8 mouse cellular contexts compared by ENCODE assay signal in the genomic region with DNA sequence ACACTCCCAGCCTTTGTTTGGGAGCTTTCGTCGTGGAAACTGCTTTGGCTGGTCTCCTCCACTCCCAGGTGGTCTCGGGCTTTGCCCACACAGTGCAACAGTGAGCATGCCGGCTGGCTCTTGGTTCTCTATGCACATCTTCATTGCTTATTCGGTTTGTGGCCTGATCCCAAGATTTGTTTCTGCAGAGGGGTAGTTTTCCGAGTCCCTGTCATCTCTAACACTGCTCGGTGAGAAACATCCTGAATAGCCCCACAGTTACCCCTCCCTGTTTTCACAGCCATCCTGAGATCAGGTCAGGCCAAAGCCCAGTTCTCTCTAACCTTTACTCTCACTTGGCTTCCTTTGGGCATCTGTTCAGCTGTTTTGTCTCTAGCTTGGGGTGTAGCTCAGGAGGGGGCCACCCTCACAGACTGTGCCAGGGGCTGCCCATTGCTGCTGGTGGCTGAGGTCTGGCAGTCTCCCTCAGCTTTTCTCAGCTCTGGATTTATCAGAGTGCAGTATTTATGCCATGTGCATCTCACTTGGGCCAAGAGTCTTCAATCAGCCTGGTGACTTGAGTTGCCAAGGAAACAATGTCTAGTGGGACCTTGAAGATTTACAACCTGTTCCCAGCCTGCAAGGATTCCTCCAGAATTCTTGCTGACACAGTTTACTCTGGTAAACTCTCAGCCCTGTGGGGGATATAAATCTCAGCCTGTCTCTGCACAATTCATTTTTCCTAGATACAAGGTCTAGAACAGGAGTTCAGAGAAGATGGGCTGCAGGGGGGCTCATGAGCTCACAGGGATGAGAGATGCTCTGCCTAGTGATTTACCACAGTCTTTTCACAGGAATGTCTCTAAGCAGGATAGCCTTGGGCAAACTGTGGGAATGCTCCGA.
A peak's percentile ranks its signal among the peaks of the same experiment; 100 is the strongest.
DNase-seq lines count a peak whose midpoint lies in the region; ATAC-seq and TF ChIP-seq lines count a peak whose summit lies in the region.

No protein-coding gene starts in this region.

- WGBS in intestine, embryonic 14.5 days = 20% methylated on average over 8 of the region's 8 CpGs
- WGBS in intestine, postnatal 0 days = 33% methylated on average over 8 of the region's 8 CpGs
- WGBS in hindbrain, embryonic 12.5 days = 40% methylated on average over 8 of the region's 8 CpGs
- 52% methylated on average over 8 of the region's 8 CpGs for WGBS in heart, embryonic 11.5 days (ENCODE audit: insufficient replicate concordance)

- H3K9ac ChIP-seq in intestine, embryonic 14.5 days (ENCODE audit: low read length) = no peak overlapping the region
- H3K9ac ChIP-seq in intestine, postnatal 0 days (ENCODE audit: low read depth, low read length) = no peak overlapping the region
- no peak overlapping the region for H3K9ac ChIP-seq in hindbrain, embryonic 12.5 days
- no peak overlapping the region for H3K9ac ChIP-seq in heart, embryonic 11.5 days (ENCODE audit: low read depth, low read length)

- intact Hi-C loops in left cerebral cortex, postnatal 25 days (cut with DNase I) = no loop called here

- peak overlapping the region; percentile 6; the same call in 1 of the 2 replicates for H3K4me2 ChIP-seq in intestine, embryonic 14.5 days (ENCODE audit: low read length)
- no peak overlapping the region for H3K4me2 ChIP-seq in intestine, postnatal 0 days (replicated peaks; ENCODE audit: low read depth)
- H3K4me2 ChIP-seq in hindbrain, embryonic 12.5 days (replicated peaks) = no peak overlapping the region
- H3K4me2 ChIP-seq in heart, embryonic 11.5 days = no peak overlapping the region

- H3K4me1 ChIP-seq in intestine, embryonic 14.5 days (replicated peaks; ENCODE audit: control insufficient read depth, insufficient read depth, low read length) = peaks cover 32% of the 10 kb centered on the region
- no peaks in the 10 kb centered on the region; the same call in 1 of the 2 replicates for H3K4me1 ChIP-seq in intestine, postnatal 0 days (replicated peaks; ENCODE audit: control insufficient read depth, insufficient read depth, low read length)
- H3K4me1 ChIP-seq in hindbrain, embryonic 12.5 days = peaks cover 26% of the 10 kb centered on the region
- no peaks in the 10 kb centered on the region for H3K4me1 ChIP-seq in heart, embryonic 11.5 days (ENCODE audit: control insufficient read depth, insufficient read depth, low read length)

- H3K27me3 ChIP-seq in intestine, embryonic 14.5 days (replicated peaks; ENCODE audit: control insufficient read depth, insufficient read depth, low read length) = no peaks in the 10 kb centered on the region
- no peaks in the 10 kb centered on the region for H3K27me3 ChIP-seq in intestine, postnatal 0 days (replicated peaks; ENCODE audit: control insufficient read depth, insufficient read depth, low read length)
- H3K27me3 ChIP-seq in hindbrain, embryonic 12.5 days = no peaks in the 10 kb centered on the region
- H3K27me3 ChIP-seq in heart, embryonic 11.5 days (ENCODE audit: control insufficient read depth, insufficient read depth, low read length) = no peaks in the 10 kb centered on the region; the same call in 1 of the 2 replicates

- H3K9me3 ChIP-seq in intestine, embryonic 14.5 days (ENCODE audit: control insufficient read depth, low read length) = no peaks in the 10 kb centered on the region
- no peaks in the 10 kb centered on the region for H3K9me3 ChIP-seq in intestine, postnatal 0 days (ENCODE audit: control insufficient read depth)
- H3K9me3 ChIP-seq in hindbrain, embryonic 12.5 days (replicated peaks) = no peaks in the 10 kb centered on the region
- no peaks in the 10 kb centered on the region for H3K9me3 ChIP-seq in heart, embryonic 11.5 days (replicated peaks; ENCODE audit: control insufficient read depth, low read length)

- TF ChIP-seq CTCF in intestine, postnatal 0 days (IDR thresholded peaks at IDR 0.05; ENCODE audit: low read depth) = no peak

- no peaks in the 10 kb centered on the region for H3K36me3 ChIP-seq in intestine, embryonic 14.5 days (ENCODE audit: control insufficient read depth, insufficient read depth, low read length)
- H3K36me3 ChIP-seq in intestine, postnatal 0 days (ENCODE audit: control insufficient read depth, insufficient read depth) = no peaks in the 10 kb centered on the region
- no peaks in the 10 kb centered on the region for H3K36me3 ChIP-seq in hindbrain, embryonic 12.5 days
- no peaks in the 10 kb centered on the region for H3K36me3 ChIP-seq in heart, embryonic 11.5 days (ENCODE audit: control insufficient read depth, insufficient read depth, low read length)

- ATAC-seq in intestine, embryonic 14.5 days (replicated peaks; ENCODE audit: low FRiP score, low TSS enrichment, low read depth) = peak; percentile 22; the same call in 1 of the 2 replicates
- ATAC-seq in intestine, postnatal 0 days = no peak
- ATAC-seq in hindbrain, embryonic 12.5 days (ENCODE audit: low FRiP score) = peak; percentile 39; the same call in 1 of the 2 replicates
- ATAC-seq in heart, embryonic 11.5 days (replicated peaks; ENCODE audit: insufficient number of reproducible peaks, low FRiP score, low TSS enrichment) = no peak

- no peak overlapping the region for H3K4me3 ChIP-seq in intestine, embryonic 14.5 days (ENCODE audit: low read depth, low read length)
- no peak overlapping the region for H3K4me3 ChIP-seq in intestine, postnatal 0 days (ENCODE audit: low read depth, low read length)
- H3K4me3 ChIP-seq in hindbrain, embryonic 12.5 days = no peak overlapping the region
- H3K4me3 ChIP-seq in heart, embryonic 11.5 days (ENCODE audit: low read depth, low read length) = no peak overlapping the region

- H3K27ac ChIP-seq in intestine, embryonic 14.5 days (ENCODE audit: low read depth) = peak overlapping the region; percentile 59
- H3K27ac ChIP-seq in intestine, postnatal 0 days (ENCODE audit: low read depth, low read length) = no peak overlapping the region
- no peak overlapping the region for H3K27ac ChIP-seq in hindbrain, embryonic 12.5 days
- no peak overlapping the region for H3K27ac ChIP-seq in heart, embryonic 11.5 days (ENCODE audit: low read depth, low read length)

- no peak for DNase-seq in intestine, embryonic 14.5 days (ENCODE audit: low spot score)
- DNase-seq in cerebellum, postnatal 14 days = peak; percentile 55 to 58
- peak; percentile 23 to 25 for DNase-seq in left cerebral cortex, postnatal 25 days (ENCODE audit: low spot score in 2 of 2)
- DNase-seq in testis, postnatal 10 days (ENCODE audit: low spot score) = peak; percentile 53
- no peak for DNase-seq in thymus, postnatal 4 days

Comparison
In these comparisons a context has a peak if more than half of its experiments do, and no peak if none do; other contexts are left out.
1. ATAC-seq: peak in intestine, embryonic 14.5 days (single experiment) and hindbrain, embryonic 12.5 days (single experiment); none in intestine, postnatal 0 days (single experiment) and heart, embryonic 11.5 days (single experiment).
2. DNase-seq: peak in cerebellum, postnatal 14 days (2 of 2), left cerebral cortex, postnatal 25 days (2 of 2) and testis, postnatal 10 days (single experiment); none in intestine, embryonic 14.5 days (single experiment) and thymus, postnatal 4 days (single experiment).